Mouse (Mus musculus): ENCODE measurements at regions not wholly inside any gene's neighbourhood (a gene's known extent, or its start where the extent isn't known, plus 50 kb on each side); places are given as distances from the start of the nearest gene placed in this dataset.

DNA sequence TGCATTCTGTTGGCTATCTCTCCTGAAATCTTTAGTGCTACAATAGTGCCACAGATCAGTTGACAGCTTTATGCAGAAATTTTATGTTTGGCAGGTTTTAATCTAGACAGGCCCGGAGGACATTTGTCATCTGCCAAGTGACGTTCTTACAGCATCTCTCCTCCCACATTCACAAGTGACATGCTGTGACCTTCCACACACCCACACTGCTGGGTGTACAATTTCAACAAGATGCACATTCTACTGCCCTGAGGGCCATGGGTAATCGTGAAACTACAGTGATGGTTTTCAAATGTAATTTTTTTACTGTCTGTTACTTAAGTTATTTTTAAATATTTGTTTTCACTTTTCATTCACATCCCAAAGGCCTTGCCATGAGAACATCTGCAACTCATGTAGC, 639.2 kb upstream of the Gm11114 start:
- TF ChIP-seq CTCF (IDR thresholded peaks at IDR 0.05; ENCODE audit: borderline replicate concordance, extremely low read depth, insufficient read depth, insufficient read length) = no peak
- TF ChIP-seq POLR2A (IDR thresholded peaks at IDR 0.05; ENCODE audit: borderline replicate concordance, extremely low read depth, insufficient read depth, insufficient read length, poor library complexity, severe bottlenecking) = no peak
